Mouse (Mus musculus): ENCODE data around the gene Sap25.

GRCm38 (mm10) chr5:137631591-137631990 is 9.5 kb upstream of the Sap25 start:
- TF ChIP-seq CTCF (IDR thresholded peaks at IDR 0.05; ENCODE audit: borderline replicate concordance, insufficient read depth, low read depth, low read length) (no peak), POLR2A (IDR thresholded peaks at IDR 0.05; ENCODE audit: borderline replicate concordance, insufficient read depth, low read length) (no peak)

Measured in cerebellum, adult 2 months (tissue).